ENCODE assay signal across 29 mouse cellular contexts in genomic region chr3:152658592-152658991, GRCm38 (mm10). TPM values are rescaled to one million over a fixed set of nuclear protein-coding genes. Genes with fewer than 3 reads are reported as not detected.
DNase-seq lines count a peak whose midpoint lies in the region; ATAC-seq and TF ChIP-seq lines count a peak whose summit lies in the region.
"Had no signal": no experiment of that assay in that cellular context is flagged by ENCODE, and none has a peak within 500 bp of the region (broad histone marks: within the 10 kb centered on the region; RNA-seq: fewer than 3 reads in every experiment).

No protein-coding gene starts in this region.

- no peak overlapping the region for H3K27ac ChIP-seq in intestine, postnatal 0 days (ENCODE audit: low read depth, low read length)
- H3K27ac ChIP-seq in intestine, embryonic 15.5 days, result no peak overlapping the region
- no peak overlapping the region for H3K27ac ChIP-seq in testis, adult 2 months (ENCODE audit: control insufficient read depth, insufficient read depth, low read depth, low read length)
- no peak overlapping the region for H3K27ac ChIP-seq in midbrain, embryonic 13.5 days
- H3K27ac ChIP-seq: forebrain, embryonic 15.5 days; hindbrain, embryonic 10.5 days; limb, embryonic 15.5 days; lung, embryonic 15.5 days had no signal

- WGBS in intestine, postnatal 0 days, result 87% methylated on average over 2 of the region's 2 CpGs
- 89% methylated on average over 2 of the region's 2 CpGs for WGBS in intestine, embryonic 15.5 days
- WGBS in midbrain, embryonic 13.5 days, result 92% methylated on average over 2 of the region's 2 CpGs

- no peak overlapping the region for H3K4me3 ChIP-seq in intestine, postnatal 0 days (ENCODE audit: low read depth, low read length)
- no peak overlapping the region for H3K4me3 ChIP-seq in intestine, embryonic 15.5 days (replicated peaks)
- H3K4me3 ChIP-seq in testis, adult 2 months (ENCODE audit: control insufficient read depth, low read depth, low read length), result no peak overlapping the region
- no peak overlapping the region for H3K4me3 ChIP-seq in midbrain, embryonic 13.5 days (replicated peaks)
- H3K4me3 ChIP-seq: forebrain, embryonic 15.5 days; hindbrain, embryonic 10.5 days; limb, embryonic 15.5 days; lung, embryonic 15.5 days; megakaryocyte, embryonic 14.5 days had no signal

- no peaks in the 10 kb centered on the region for H3K4me1 ChIP-seq in intestine, postnatal 0 days (replicated peaks; ENCODE audit: control insufficient read depth, insufficient read depth, low read length)
- no peaks in the 10 kb centered on the region for H3K4me1 ChIP-seq in intestine, embryonic 15.5 days (replicated peaks)
- no peaks in the 10 kb centered on the region for H3K4me1 ChIP-seq in testis, adult 2 months (ENCODE audit: control insufficient read depth, insufficient read depth, low read length)
- H3K4me1 ChIP-seq in midbrain, embryonic 13.5 days (replicated peaks), result no peaks in the 10 kb centered on the region
- H3K4me1 ChIP-seq: forebrain, embryonic 15.5 days; hindbrain, embryonic 10.5 days; limb, embryonic 15.5 days; lung, embryonic 15.5 days; megakaryocyte, embryonic 14.5 days had no signal

- ATAC-seq in intestine, postnatal 0 days, result no peak
- ATAC-seq in intestine, embryonic 15.5 days, result no peak
- ATAC-seq in midbrain, embryonic 13.5 days, result no peak
- no peak for ATAC-seq in erythroid progenitor cell, adult 5-6 weeks (replicated peaks; ENCODE audit: low FRiP score, poor library complexity, severe bottlenecking)
- ATAC-seq: activated CD4-positive, CD25-positive, alpha-beta regulatory T cell, adult 4 months; forebrain, embryonic 15.5 days; hindbrain, embryonic 16.5 days; intestine, embryonic 16.5 days; Patski had no signal

- no peak overlapping the region for H3K9ac ChIP-seq in intestine, postnatal 0 days (ENCODE audit: low read depth, low read length)
- no peak overlapping the region for H3K9ac ChIP-seq in intestine, embryonic 15.5 days
- H3K9ac ChIP-seq in midbrain, embryonic 13.5 days (replicated peaks), result no peak overlapping the region
- H3K9ac ChIP-seq: forebrain, embryonic 15.5 days; limb, embryonic 15.5 days; lung, embryonic 15.5 days had no signal

- DNase-seq in testis, postnatal 14 days (ENCODE audit: low spot score), result no peak
- peak; percentile 36 for DNase-seq in R1 (ENCODE audit: low read depth, low spot score)
- DNase-seq: adrenal gland, adult 8-10 months; cerebellum, adult 2 months; cerebellum, postnatal 36 days; kidney, postnatal 4 days; layer of hippocampus, adult 9-11 months; left cerebral cortex, postnatal 4 days; lung, postnatal 36 days; midbrain, embryonic 14.5 days; right cerebral cortex, postnatal 25 days; thymus, adult 18-20 months; thymus, postnatal 36 days had no signal

- 0 out of 2 replicates have a peak, but pooled peaks cover 4% of the 10 kb centered on the region for H3K27me3 ChIP-seq in intestine, postnatal 0 days (replicated peaks; ENCODE audit: control insufficient read depth, insufficient read depth, low read length)
- no peaks in the 10 kb centered on the region for H3K27me3 ChIP-seq in intestine, embryonic 15.5 days (replicated peaks)
- no peaks in the 10 kb centered on the region for H3K27me3 ChIP-seq in testis, adult 2 months (ENCODE audit: control insufficient read depth, insufficient read depth, low read length)
- H3K27me3 ChIP-seq in midbrain, embryonic 13.5 days, result no peaks in the 10 kb centered on the region
- H3K27me3 ChIP-seq: forebrain, embryonic 15.5 days; limb, embryonic 15.5 days; lung, embryonic 15.5 days; Patski had no signal

- H3K36me3 ChIP-seq in intestine, postnatal 0 days (ENCODE audit: control insufficient read depth, insufficient read depth), result no peaks in the 10 kb centered on the region
- H3K36me3 ChIP-seq in intestine, embryonic 15.5 days, result no peaks in the 10 kb centered on the region
- H3K36me3 ChIP-seq in testis, adult 2 months (ENCODE audit: control insufficient read depth, insufficient read depth, low read length), result no peaks in the 10 kb centered on the region
- H3K36me3 ChIP-seq in midbrain, embryonic 13.5 days, result no peaks in the 10 kb centered on the region
- H3K36me3 ChIP-seq: forebrain, embryonic 15.5 days; hindbrain, embryonic 10.5 days; limb, embryonic 15.5 days; lung, embryonic 15.5 days had no signal

- peak; percentile 32 for TF ChIP-seq CTCF in intestine, postnatal 0 days (IDR thresholded peaks at IDR 0.05; ENCODE audit: low read depth)
- TF ChIP-seq CTCF in testis, adult 2 months (IDR thresholded peaks at IDR 0.05; ENCODE audit: control insufficient read depth, insufficient read depth, insufficient replicate concordance, low read depth, low read length), result peak; percentile 64; the same call in 1 of the 2 replicates

- TF ChIP-seq POLR2A in testis, adult 2 months (IDR thresholded peaks at IDR 0.05; ENCODE audit: control insufficient read depth, low read depth, low read length), result no peak

- H3K4me2 ChIP-seq in intestine, postnatal 0 days (replicated peaks; ENCODE audit: low read depth), result no peak overlapping the region
- H3K4me2 ChIP-seq in intestine, embryonic 15.5 days (replicated peaks), result no peak overlapping the region
- H3K4me2 ChIP-seq in midbrain, embryonic 13.5 days (replicated peaks), result no peak overlapping the region
- H3K4me2 ChIP-seq: forebrain, embryonic 15.5 days; heart, embryonic 11.5 days; limb, embryonic 15.5 days; lung, embryonic 15.5 days had no signal

- H3K9me3 ChIP-seq in intestine, postnatal 0 days (ENCODE audit: control insufficient read depth), result no peaks in the 10 kb centered on the region
- no peaks in the 10 kb centered on the region for H3K9me3 ChIP-seq in intestine, embryonic 15.5 days
- H3K9me3 ChIP-seq in midbrain, embryonic 13.5 days, result no peaks in the 10 kb centered on the region
- H3K9me3 ChIP-seq: forebrain, embryonic 15.5 days; hindbrain, embryonic 10.5 days; limb, embryonic 15.5 days; lung, embryonic 15.5 days; megakaryocyte, embryonic 14.5 days had no signal

RNA-seq across cellular contexts. Expression of gene Ak5, which starts 9.6 kb away (rescaled TPM):
- 0.18 and 0.33 TPM in 2 replicates for polyA plus RNA-seq in intestine, postnatal 0 days (2015; fragmentation: Nextera tagmentation; extraction: Ambion mirVana)
- polyA plus RNA-seq in intestine, embryonic 15.5 days (2015; fragmentation: Nextera tagmentation; extraction: Ambion mirVana), result 1.7 and 2.4 TPM in 2 replicates
- polyA plus RNA-seq in testis, adult 2 months (2012; rRNA removed), result 1.2 and 1.4 TPM in 2 replicates
- polyA plus RNA-seq in midbrain, embryonic 13.5 days (2015; fragmentation: Nextera tagmentation; extraction: Ambion mirVana), result 2.5 and 3.5 TPM in 2 replicates
- total RNA-seq in erythroid progenitor cell, adult 5-6 weeks (2015; ENCODE audit: low replicate concordance), result not detected in 2 replicates
- not detected in 2 replicates for total RNA-seq in erythroid progenitor cell, adult 5-6 weeks (2017; ENCODE audit: low replicate concordance)
- total RNA-seq: granulocyte monocyte progenitor cell, adult 5-6 weeks had no signal
- polyA plus RNA-seq: activated CD4-positive, CD25-positive, alpha-beta regulatory T cell, adult 4 months had no signal

RNA-seq across cellular contexts. Expression of gene Pigk, which starts 55.3 kb away (rescaled TPM):
- 33.7 and 35.5 TPM in 2 replicates for polyA plus RNA-seq in intestine, postnatal 0 days (2015; fragmentation: Nextera tagmentation; extraction: Ambion mirVana)
- polyA plus RNA-seq in intestine, embryonic 15.5 days (2015; fragmentation: Nextera tagmentation; extraction: Ambion mirVana), result 36.6 and 42.6 TPM in 2 replicates
- polyA plus RNA-seq in testis, adult 2 months (2012; rRNA removed), result 23.9 and 34.6 TPM in 2 replicates
- 35.9 and 45.9 TPM in 2 replicates for polyA plus RNA-seq in midbrain, embryonic 13.5 days (2015; fragmentation: Nextera tagmentation; extraction: Ambion mirVana)
- total RNA-seq in erythroid progenitor cell, adult 5-6 weeks (2015; ENCODE audit: low replicate concordance), result 9.4 and 21.4 TPM in 2 replicates
- 17.6 and 27.5 TPM in 2 replicates for total RNA-seq in erythroid progenitor cell, adult 5-6 weeks (2017; ENCODE audit: low replicate concordance)
